Mouse (Mus musculus) gastrocnemius, postnatal 36 days (tissue): Measurements from ENCODE around the gene Coro7. TPM values are rescaled to one million over a fixed set of nuclear protein-coding genes. Genes with fewer than 3 reads are reported as not detected.
"Not testable (repeated sequence)": the region's sequence is repeated elsewhere in the genome, so short reads cannot be mapped to it uniquely, and the experiment has no call there.

Experiments
- DNase-seq, 2 experiments: peaks; one replicate each; pipeline ENCODE4 v3.0.0; 2022
- intact Hi-C: fragments of 180-260 bp; cut with DNase I; formaldehyde crosslinking; loops from one replicate; pipeline ENCODE4 v1.15.1; 2025
- long read RNA-seq, 2 experiments: library from polyadenylated mRNA; stranded (forward); transcript quantifications; one replicate each; pipeline ENCODE4 v2.0.0; 2021
- total RNA-seq, 2 experiments: library from RNA; stranded (reverse); gene quantifications; 2 replicates each; pipeline ENCODE4 v1.2.3; 2021

The Coro7 gene
- 10 to 100 TPM; 13.1 to 15.2 TPM for total RNA-seq
- long read RNA-seq, experiment 1, partial matches to known transcripts = 3 of 5 reads
- long read RNA-seq, experiment 1, other reads (novel, unspliced or antisense) = 2 of 5 reads
- long read RNA-seq, experiment 2, full-length matches to known transcripts = 1 of 12 reads
- long read RNA-seq, experiment 2, partial matches to known transcripts = 7 of 12 reads
- long read RNA-seq, experiment 2, other reads (novel, unspliced or antisense) = 4 of 12 reads

- intact Hi-C loops = loop anchor here (5.0 kb wide), 1 partner anchor 108 kb away; no protein-coding TSS in a partner anchor
- DNase-seq = peak; percentile 77 to 88
Observed at GRCm38 (mm10) chr16:4679121-4680018, at the start of gene Coro7. Coro7 (minus strand) TSS chr16:4679777.

GRCm38 (mm10) chr16:4727963-4728362 lies 48.4 kb upstream of the Coro7 start:
- intact Hi-C loops = loop anchor here (5.0 kb wide), 1 partner anchor 59 kb away; no protein-coding TSS in a partner anchor
- DNase-seq = no peak

- intact Hi-C loops = loop anchor here (5.0 kb wide), 1 partner anchor 60 kb away; no protein-coding TSS in a partner anchor
- DNase-seq = no peak
Observed at GRCm38 (mm10) chr16:4727526-4727925, 47.9 kb upstream of the Coro7 start.

GRCm38 (mm10) chr16:4726528-4727128 lies 47.1 kb upstream of the Coro7 start:
- peak in 1 of 2 experiments; percentile 12 for DNase-seq
- intact Hi-C loops = loop anchor here (5.0 kb wide), 1 partner anchor 61 kb away; no protein-coding TSS in a partner anchor

GRCm38 (mm10) chr16:4725780-4726527 lies 46.4 kb upstream of the Coro7 start, which contains the start of gene Hmox2:
Hmox2 (plus strand) TSS chr16:4726361.
- DNase-seq = peak; percentile 92 to 93
- intact Hi-C loops = loop anchor here (5.0 kb wide), 1 partner anchor 61 kb away; no protein-coding TSS in a partner anchor

GRCm38 (mm10) chr16:4725266-4725665 lies 45.7 kb upstream of the Coro7 start:
- intact Hi-C loops = loop anchor here (5.0 kb wide), 1 partner anchor 62 kb away; no protein-coding TSS in a partner anchor

GRCm38 (mm10) chr16:4722915-4723209 lies 43.3 kb upstream of the Coro7 start:
- intact Hi-C loops = loop anchor here (5.0 kb wide), 1 partner anchor 36 kb away; no protein-coding TSS in a partner anchor
- DNase-seq = no peak

More at GRCm38 (mm10) chr16:4725266-4725665, 45.7 kb upstream of the Coro7 start:
- DNase-seq = no peak

GRCm38 (mm10) chr16:4722128-4722914 lies 42.7 kb upstream of the Coro7 start:
- intact Hi-C loops = loop anchor here (5.0 kb wide), 1 partner anchor 35 kb away; no protein-coding TSS in a partner anchor
- DNase-seq = no peak

- intact Hi-C loops = no loop called here
- peak; percentile 30 to 65 for DNase-seq
Observed at GRCm38 (mm10) chr16:4718753-4719518, 39.4 kb upstream of the Coro7 start, which contains the start of gene Nmral1. Nmral1 (minus strand) TSS chr16:4719356.

GRCm38 (mm10) chr16:4717866-4718265 lies 38.3 kb upstream of the Coro7 start:
- intact Hi-C loops = no loop called here
- no peak for DNase-seq

GRCm38 (mm10) chr16:4713861-4714710 lies 34.5 kb upstream of the Coro7 start:
- no peak for DNase-seq
- intact Hi-C loops = no loop called here

- no peak for DNase-seq
- intact Hi-C loops = no loop called here
Observed at GRCm38 (mm10) chr16:4711173-4711572, 31.6 kb upstream of the Coro7 start.

GRCm38 (mm10) chr16:4705541-4705940 lies 26.0 kb upstream of the Coro7 start:
- intact Hi-C loops = no loop called here
- DNase-seq = no peak

- DNase-seq = no peak
- intact Hi-C loops = no loop called here
Observed at GRCm38 (mm10) chr16:4702646-4703045, 23.1 kb upstream of the Coro7 start.

- intact Hi-C loops = no loop called here
- DNase-seq = no peak
Observed at GRCm38 (mm10) chr16:4701211-4701610, 21.6 kb upstream of the Coro7 start.

GRCm38 (mm10) chr16:4689371-4689770 lies 9.8 kb upstream of the Coro7 start:
- intact Hi-C loops = loop anchor here (5.0 kb wide), 1 partner anchor 33 kb away; no protein-coding TSS in a partner anchor

GRCm38 (mm10) chr16:4684457-4684791 lies 4.8 kb upstream of the Coro7 start:
- no peak for DNase-seq
- intact Hi-C loops = loop anchor here (5.0 kb wide), 1 partner anchor 103 kb away; no protein-coding TSS in a partner anchor

More at GRCm38 (mm10) chr16:4689371-4689770, 9.8 kb upstream of the Coro7 start:
- DNase-seq = not testable (repeated sequence)
